Mouse (Mus musculus) left cerebral cortex, adult 8-10 months (tissue): ENCODE data around the gene Celsr3. TPM values are rescaled to one million over a fixed set of nuclear protein-coding genes. Genes with fewer than 3 reads are reported as not detected.

Source experiments
- DNase-seq, 2 experiments: peaks; one replicate each; pipeline ENCODE4 v3.0.0; 2022; ENCODE audit warnings: low spot score in 2 of 2
- total RNA-seq, 4 experiments: library from RNA; stranded (reverse); gene quantifications; 2 replicates each; pipeline ENCODE4 v1.2.4; 2022

The Celsr3 gene
- total RNA-seq, 4 experiments from 2014 or later, result 45.0 to 60.8 (median 50.5) TPM

- DNase-seq, result no peak
These were observed 19.3 kb upstream of the Celsr3 start for GRCm38 (mm10) chr9:108806831-108807230.

- no peak for DNase-seq
These were observed 18.4 kb upstream of the Celsr3 start for GRCm38 (mm10) chr9:108807674-108808073.

GRCm38 (mm10) chr9:108808163-108808665 lies 17.9 kb upstream of the Celsr3 start, which contains the start of gene Nckipsd:
Gene Nckipsd, plus strand, starts transcription at chr9:108808368.
- peak; percentile 85 to 92 for DNase-seq

GRCm38 (mm10) chr9:108809188-108809587 lies 16.9 kb upstream of the Celsr3 start:
- DNase-seq, result no peak

- no peak for DNase-seq
These were observed 16.4 kb upstream of the Celsr3 start for GRCm38 (mm10) chr9:108809723-108810122.

- no peak for DNase-seq
These were observed 15.6 kb upstream of the Celsr3 start for GRCm38 (mm10) chr9:108810516-108810915.

- DNase-seq, result no peak
These were observed 10.6 kb upstream of the Celsr3 start for GRCm38 (mm10) chr9:108815557-108815956.

GRCm38 (mm10) chr9:108819495-108819894 lies 6.6 kb upstream of the Celsr3 start:
- DNase-seq, result no peak

- no peak for DNase-seq
These were observed 6.0 kb upstream of the Celsr3 start for GRCm38 (mm10) chr9:108820077-108820476.

- no peak for DNase-seq
These were observed 1.9 kb upstream of the Celsr3 start for GRCm38 (mm10) chr9:108824144-108824685.

GRCm38 (mm10) chr9:108824755-108825413 lies 1.2 kb upstream of the Celsr3 start:
- DNase-seq, result peak in 1 of 2 experiments; percentile 94

- peak in 1 of 2 experiments; percentile 67 for DNase-seq
These were observed 700 bp downstream of the Celsr3 start for GRCm38 (mm10) chr9:108826700-108827340.

GRCm38 (mm10) chr9:108827454-108827853 lies 1.3 kb downstream of the Celsr3 start:
- DNase-seq, result no peak

- DNase-seq, result no peak
These were observed 1.8 kb downstream of the Celsr3 start for GRCm38 (mm10) chr9:108827906-108828305.

GRCm38 (mm10) chr9:108831637-108832036 lies 5.5 kb downstream of the Celsr3 start:
- DNase-seq, result no peak

GRCm38 (mm10) chr9:108832390-108833108 lies 6.4 kb downstream of the Celsr3 start:
- peak in 1 of 2 experiments; percentile 84 for DNase-seq

GRCm38 (mm10) chr9:108842989-108843388 lies 16.9 kb downstream of the Celsr3 start:
- DNase-seq, result peak in 1 of 2 experiments; percentile 56

- DNase-seq, result no peak
These were observed 19.3 kb downstream of the Celsr3 start for GRCm38 (mm10) chr9:108845390-108845789.

- DNase-seq, result no peak
These were observed 21.3 kb downstream of the Celsr3 start for GRCm38 (mm10) chr9:108847374-108847773.

GRCm38 (mm10) chr9:108848419-108848818 lies 22.3 kb downstream of the Celsr3 start:
- no peak for DNase-seq

- no peak for DNase-seq
These were observed 26.9 kb downstream of the Celsr3 start, which contains the start of gene Slc26a6 for GRCm38 (mm10) chr9:108852976-108853375. Gene Slc26a6, plus strand, starts transcription at chr9:108853283.
